Comparison of ENCODE assay signal across 22 mouse cellular contexts in genomic region chr15:74023136-74023535, GRCm38 (mm10).
A peak's percentile ranks its signal among the peaks of the same experiment; 100 is the strongest.
DNase-seq lines count a peak whose midpoint lies in the region; TF ChIP-seq lines count a peak whose summit lies in the region.
"Had no signal": no experiment of that assay in that cellular context is flagged by ENCODE, and none has a peak within 500 bp of the region (broad histone marks: within the 10 kb centered on the region; RNA-seq: fewer than 3 reads in every experiment).

No protein-coding gene starts in this region.

- peak; percentile 14 for DNase-seq in cerebellum, adult 11 months
- no peak for DNase-seq in cerebellum, postnatal 14 days
- peak; percentile 32 to 53 for DNase-seq in cerebellum, adult 2 months
- peak; percentile 52 for DNase-seq in cerebellum, adult 9-11 months
- DNase-seq in frontal cortex, postnatal 36 days (ENCODE audit: low spot score in 2 of 2) = no peak
- DNase-seq in thymus, adult 18-20 months = no peak
- no peak for DNase-seq in testis, postnatal 14 days (ENCODE audit: low spot score)
- DNase-seq: adrenal gland, postnatal 10 days; adrenal gland, postnatal 36 days; B cell, adult 2 months; gastrocnemius, postnatal 10 days; heart, adult 11 months; kidney, adult 2 months had no signal

- no peak for TF ChIP-seq CTCF in cerebellum, adult 2 months (IDR thresholded peaks at IDR 0.05; ENCODE audit: borderline replicate concordance, insufficient read depth, low read depth, low read length)

- no peaks in the 10 kb centered on the region; the same call in 1 of the 2 replicates for H3K27me3 ChIP-seq in cerebellum, adult 2 months (ENCODE audit: control insufficient read depth, insufficient read depth, low read length)
- H3K27me3 ChIP-seq: CH12.LX; embryonic facial prominence, embryonic 12.5 days; embryonic facial prominence, embryonic 15.5 days; forebrain, embryonic 12.5 days; forebrain, embryonic 15.5 days; hindbrain, embryonic 12.5 days; hindbrain, embryonic 15.5 days; Patski had no signal

- H3K4me3 ChIP-seq in cerebellum, adult 2 months (replicated peaks; ENCODE audit: insufficient read depth, low read depth, low read length) = no peak overlapping the region
- H3K4me3 ChIP-seq: embryonic facial prominence, embryonic 12.5 days; embryonic facial prominence, embryonic 15.5 days; erythroblast, embryonic 14.5 days; forebrain, embryonic 12.5 days; forebrain, embryonic 15.5 days; hindbrain, embryonic 12.5 days; hindbrain, embryonic 15.5 days had no signal

- H3K27ac ChIP-seq in cerebellum, adult 2 months (ENCODE audit: insufficient read depth, low read length) = no peak overlapping the region
- H3K27ac ChIP-seq: embryonic facial prominence, embryonic 12.5 days; embryonic facial prominence, embryonic 15.5 days; forebrain, embryonic 12.5 days; forebrain, embryonic 15.5 days; hindbrain, embryonic 12.5 days; hindbrain, embryonic 15.5 days had no signal

- H3K4me1 ChIP-seq in cerebellum, adult 2 months (ENCODE audit: control insufficient read depth, insufficient read depth, low read length) = no peaks in the 10 kb centered on the region
- H3K4me1 ChIP-seq: embryonic facial prominence, embryonic 12.5 days; embryonic facial prominence, embryonic 15.5 days had no signal

- TF ChIP-seq POLR2A in cerebellum, adult 2 months (IDR thresholded peaks at IDR 0.05; ENCODE audit: borderline replicate concordance, insufficient read depth, low read length) = no peak

- 71% methylated on average over 5 of the region's 5 CpGs for WGBS in cerebellum, adult 2 months

Comparison
In these comparisons a context has a peak if more than half of its experiments do, and no peak if none do; other contexts are left out.
1. DNase-seq: peak in cerebellum, adult 11 months (single experiment), cerebellum, adult 2 months (2 of 2) and cerebellum, adult 9-11 months (single experiment); none in cerebellum, postnatal 14 days (0 of 2), frontal cortex, postnatal 36 days (0 of 2), thymus, adult 18-20 months (0 of 2) and testis, postnatal 14 days (single experiment).